Mouse (Mus musculus) embryonic facial prominence, embryonic 10.5 days (tissue): Measurements from ENCODE around the gene Slc22a17. TPM values are rescaled to one million over a fixed set of nuclear protein-coding genes. Genes with fewer than 3 reads are reported as not detected.
"Not testable (repeated sequence)": the region's sequence is repeated elsewhere in the genome, so short reads cannot be mapped to it uniquely, and the experiment has no call there.

Source experiments
- DNase-seq: peaks from one replicate; pipeline ENCODE4 v3.0.0-alpha.2; 2017; ENCODE audit warnings: low spot score
- H3K27ac ChIP-seq: fragments of 300-500 bp; sonication (generic); replicated peaks from 2 replicates; pipeline ENCODE4 v1.5.1; 2016; ENCODE audit warnings: mild to moderate bottlenecking
- H3K27me3 ChIP-seq: fragments of 300-500 bp; sonication (generic); replicated peaks from 2 replicates; pipeline ENCODE4 v1.6.1; 2016; ENCODE audit warnings: low read depth, mild to moderate bottlenecking; ENCODE audit not compliant: poor library complexity, severe bottlenecking
- H3K36me3 ChIP-seq: fragments of 300-500 bp; sonication (generic); replicated peaks from 2 replicates; pipeline ENCODE4 v1.6.1; 2016; ENCODE audit warnings: mild to moderate bottlenecking, moderate library complexity
- H3K4me1 ChIP-seq: fragments of 300-500 bp; sonication (generic); 2 replicates; pipeline ENCODE4 v1.6.1; 2016
- H3K4me3 ChIP-seq: fragments of 300-500 bp; sonication (generic); 2 replicates; pipeline ENCODE4 v1.5.1; 2016; ENCODE audit warnings: mild to moderate bottlenecking, moderate library complexity
- H3K9me3 ChIP-seq: fragments of 300-500 bp; sonication (generic); 2 replicates; pipeline ENCODE4 v1.6.1; 2016; ENCODE audit warnings: mild to moderate bottlenecking
- WGBS: fragments of 180-500 bp; shearing (Covaris S2); methylation state at CpG from one replicate; pipeline ENCODE4 v1.1.7; 2016; 5-methylcytosine and 5-hydroxymethylcytosine counted together
- polyA plus RNA-seq: library from polyadenylated mRNA; unstranded; fragments of >200 nt; fragmentation: Nextera tagmentation; extraction: Ambion mirVana; gene quantifications from 2 replicates; pipeline ENCODE4 v1.2.1, GENCODE M21; 2016

Slc22a17 gene
- polyA plus RNA-seq, 1 experiment from 2014 or later, result 45.7 TPM

- H3K36me3 ChIP-seq, result no peaks in the 10 kb centered on the region
- no peak overlapping the region for H3K27ac ChIP-seq
- no peak for DNase-seq
- 87% methylated on average over 9 of the region's 9 CpGs for WGBS
- H3K4me1 ChIP-seq, result no peaks in the 10 kb centered on the region
- no peaks in the 10 kb centered on the region for H3K9me3 ChIP-seq
- no peak overlapping the region for H3K4me3 ChIP-seq
- H3K27me3 ChIP-seq, result peaks cover 10% of the 10 kb centered on the region
Observed at GRCm38 (mm10) chr14:54948781-54949180, 35.8 kb upstream of the Slc22a17 start.

- H3K27ac ChIP-seq, DNase-seq, H3K36me3 ChIP-seq, H3K9me3 ChIP-seq, H3K4me1 ChIP-seq, H3K4me3 ChIP-seq: not testable (repeated sequence)
- peaks cover 10% of the 10 kb centered on the region for H3K27me3 ChIP-seq
- WGBS, result 87% methylated on average over 11 of the region's 11 CpGs
Observed at GRCm38 (mm10) chr14:54947008-54947407, 34.1 kb upstream of the Slc22a17 start.

GRCm38 (mm10) chr14:54945975-54946704 is 33.2 kb upstream of the Slc22a17 start:
- Histone ChIP-seq H3K9me3 (no peaks in the 10 kb centered on the region), H3K27me3 (peaks cover 10% of the 10 kb centered on the region), H3K4me3 (no peak overlapping the region), H3K4me1 (no peaks in the 10 kb centered on the region), H3K36me3 (no peaks in the 10 kb centered on the region), H3K27ac (no peak overlapping the region)
- 83% methylated on average over 19 of the region's 19 CpGs for WGBS
- no peak for DNase-seq

- DNase-seq, result no peak
- Histone ChIP-seq H3K9me3 (no peaks in the 10 kb centered on the region), H3K27me3 (peaks cover 5% of the 10 kb centered on the region), H3K4me1 (no peaks in the 10 kb centered on the region), H3K4me3 (no peak overlapping the region), H3K36me3 (no peaks in the 10 kb centered on the region), H3K27ac (no peak overlapping the region)
- 87% methylated on average over 2 of the region's 2 CpGs for WGBS
Observed at GRCm38 (mm10) chr14:54944939-54945338, 32.0 kb upstream of the Slc22a17 start.

GRCm38 (mm10) chr14:54943971-54944370 is 31.0 kb upstream of the Slc22a17 start:
- Histone ChIP-seq H3K27me3 (no peaks in the 10 kb centered on the region), H3K27ac (no peak overlapping the region), H3K9me3 (no peaks in the 10 kb centered on the region), H3K4me1 (peaks cover 6% of the 10 kb centered on the region; the same call in 1 of the 2 replicates), H3K36me3 (no peaks in the 10 kb centered on the region), H3K4me3 (no peak overlapping the region)
- WGBS, result 88% methylated on average over 7 of the region's 7 CpGs
- no peak for DNase-seq

- DNase-seq, result no peak
- Histone ChIP-seq H3K27me3 (no peaks in the 10 kb centered on the region), H3K4me1 (peaks cover 6% of the 10 kb centered on the region; the same call in 1 of the 2 replicates), H3K36me3 (no peaks in the 10 kb centered on the region), H3K27ac (no peak overlapping the region), H3K4me3 (no peak overlapping the region), H3K9me3 (no peaks in the 10 kb centered on the region)
- 86% methylated on average over 8 of the region's 8 CpGs for WGBS
Observed at GRCm38 (mm10) chr14:54942479-54942878, 29.5 kb upstream of the Slc22a17 start.

- H3K9me3 ChIP-seq, result no peaks in the 10 kb centered on the region
- no peaks in the 10 kb centered on the region for H3K36me3 ChIP-seq
- H3K27ac ChIP-seq, result no peak overlapping the region
- no peaks in the 10 kb centered on the region for H3K27me3 ChIP-seq
- no peak for DNase-seq
- H3K4me1 ChIP-seq, result peaks cover 12% of the 10 kb centered on the region
- WGBS, result 70% methylated on average over 13 of the region's 13 CpGs
- no peak overlapping the region for H3K4me3 ChIP-seq
Observed at GRCm38 (mm10) chr14:54941024-54941978, 28.4 kb upstream of the Slc22a17 start.

GRCm38 (mm10) chr14:54940176-54940530 is 27.2 kb upstream of the Slc22a17 start:
- Histone ChIP-seq H3K4me1 (peaks cover 20% of the 10 kb centered on the region), H3K4me3 (no peak overlapping the region), H3K9me3 (no peaks in the 10 kb centered on the region), H3K27ac (no peak overlapping the region), H3K36me3 (no peaks in the 10 kb centered on the region), H3K27me3 (no peaks in the 10 kb centered on the region)
- 75% methylated on average over 3 of the region's 3 CpGs for WGBS
- no peak for DNase-seq

- Histone ChIP-seq H3K27ac (no peak overlapping the region), H3K36me3 (no peaks in the 10 kb centered on the region), H3K27me3 (no peaks in the 10 kb centered on the region), H3K9me3 (no peaks in the 10 kb centered on the region), H3K4me3 (no peak overlapping the region; the same call in 1 of the 2 replicates), H3K4me1 (peaks cover 22% of the 10 kb centered on the region)
- peak; percentile 79 for DNase-seq
- 51% methylated on average over 12 of the region's 12 CpGs for WGBS
Observed at GRCm38 (mm10) chr14:54939434-54940175, 26.7 kb upstream of the Slc22a17 start.

GRCm38 (mm10) chr14:54938431-54939219 is 25.7 kb upstream of the Slc22a17 start:
- H3K4me3 ChIP-seq, result no peak overlapping the region
- no peaks in the 10 kb centered on the region for H3K27me3 ChIP-seq
- H3K9me3 ChIP-seq, result no peaks in the 10 kb centered on the region
- peaks cover 22% of the 10 kb centered on the region for H3K4me1 ChIP-seq
- no peak overlapping the region for H3K27ac ChIP-seq
- no peaks in the 10 kb centered on the region for H3K36me3 ChIP-seq
- WGBS, result 76% methylated on average over 15 of the region's 15 CpGs
- no peak for DNase-seq

GRCm38 (mm10) chr14:54937361-54938182 is 24.6 kb upstream of the Slc22a17 start:
- Histone ChIP-seq H3K4me3 (no peak overlapping the region), H3K4me1 (peaks cover 32% of the 10 kb centered on the region), H3K27ac (no peak overlapping the region), H3K9me3 (no peaks in the 10 kb centered on the region), H3K27me3 (no peaks in the 10 kb centered on the region), H3K36me3 (no peaks in the 10 kb centered on the region)
- 90% methylated on average over 16 of the region's 16 CpGs for WGBS
- DNase-seq, result no peak
